26 mouse cellular contexts compared by ENCODE assay signal in the genomic region with DNA sequence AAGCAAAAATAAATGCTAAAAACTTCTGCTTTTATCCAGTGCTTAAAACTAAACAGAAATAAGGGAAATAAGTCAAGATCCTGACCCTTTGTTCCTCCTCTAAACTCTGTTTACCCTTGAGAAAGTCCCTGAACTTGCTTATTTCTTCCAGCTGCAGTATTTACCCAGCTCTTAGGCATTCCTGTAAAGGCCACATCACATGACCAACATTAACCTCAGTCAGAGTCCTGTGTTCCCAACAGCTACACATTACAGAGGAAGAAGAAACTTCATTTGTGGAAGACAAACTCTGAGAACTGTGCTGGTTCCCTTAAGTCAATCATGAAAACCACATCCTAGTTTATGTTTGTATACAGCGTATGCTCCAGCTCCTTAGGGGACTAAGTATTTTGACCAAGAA. TPM values are rescaled to one million over a fixed set of nuclear protein-coding genes. Genes with fewer than 3 reads are reported as not detected.
DNase-seq lines count a peak whose midpoint lies in the region; ATAC-seq and TF ChIP-seq lines count a peak whose summit lies in the region.
"Had no signal": no experiment of that assay in that cellular context is flagged by ENCODE, and none has a peak within 500 bp of the region (broad histone marks: within the 10 kb centered on the region; RNA-seq: fewer than 3 reads in every experiment).

No protein-coding gene starts in this region.

- no peak overlapping the region for H3K4me2 ChIP-seq in liver, postnatal 0 days (ENCODE audit: low read depth, low read length)
- H3K4me2 ChIP-seq in kidney, postnatal 0 days (ENCODE audit: low read length), result no peak overlapping the region
- H3K4me2 ChIP-seq: embryonic facial prominence, embryonic 13.5 days; heart, embryonic 13.5 days; hindbrain, embryonic 14.5 days; liver, embryonic 12.5 days; midbrain, embryonic 13.5 days; stomach, embryonic 15.5 days had no signal

- TF ChIP-seq EP300 in liver, postnatal 0 days (IDR thresholded peaks at IDR 0.05; ENCODE audit: low read depth), result no peak

- no peak overlapping the region for H3K9ac ChIP-seq in liver, postnatal 0 days (replicated peaks)
- no peak overlapping the region for H3K9ac ChIP-seq in kidney, postnatal 0 days (ENCODE audit: low read depth, low read length)
- H3K9ac ChIP-seq: embryonic facial prominence, embryonic 13.5 days; heart, embryonic 13.5 days; hindbrain, embryonic 14.5 days; liver, embryonic 12.5 days; midbrain, embryonic 13.5 days; stomach, embryonic 15.5 days had no signal

- H3K4me1 ChIP-seq in liver, postnatal 0 days (ENCODE audit: insufficient read depth), result no peaks in the 10 kb centered on the region
- H3K4me1 ChIP-seq in kidney, postnatal 0 days (replicated peaks; ENCODE audit: insufficient read depth, low read length), result no peaks in the 10 kb centered on the region
- H3K4me1 ChIP-seq in heart, embryonic 10.5 days, result no peaks in the 10 kb centered on the region
- H3K4me1 ChIP-seq: embryonic facial prominence, embryonic 13.5 days; heart, embryonic 13.5 days; liver, embryonic 12.5 days; midbrain, embryonic 13.5 days; stomach, embryonic 15.5 days had no signal

- WGBS in liver, postnatal 0 days (ENCODE audit: insufficient replicate concordance), result 65% methylated on average over 1 of the region's 1 CpGs
- WGBS in kidney, postnatal 0 days, result 55% methylated on average over 1 of the region's 1 CpGs
- WGBS in heart, embryonic 10.5 days, result 93% methylated on average over 1 of the region's 1 CpGs

- TF ChIP-seq CTCF in liver, postnatal 0 days (IDR thresholded peaks at IDR 0.05; ENCODE audit: low read depth), result no peak
- TF ChIP-seq CTCF in kidney, postnatal 0 days (IDR thresholded peaks at IDR 0.05; ENCODE audit: low read depth), result no peak

- H3K4me3 ChIP-seq in liver, postnatal 0 days (ENCODE audit: low read depth, low read length), result no peak overlapping the region
- no peak overlapping the region for H3K4me3 ChIP-seq in kidney, postnatal 0 days (replicated peaks; ENCODE audit: low read depth, low read length)
- H3K4me3 ChIP-seq in heart, embryonic 10.5 days, result no peak overlapping the region
- H3K4me3 ChIP-seq: embryonic facial prominence, embryonic 13.5 days; heart, adult 2 months; heart, embryonic 13.5 days; liver, embryonic 12.5 days; midbrain, embryonic 13.5 days; stomach, embryonic 15.5 days had no signal

- H3K36me3 ChIP-seq in liver, postnatal 0 days (replicated peaks; ENCODE audit: insufficient read depth, low read length), result no peaks in the 10 kb centered on the region
- H3K36me3 ChIP-seq in kidney, postnatal 0 days (ENCODE audit: insufficient read depth, low read length), result no peaks in the 10 kb centered on the region
- no peaks in the 10 kb centered on the region for H3K36me3 ChIP-seq in heart, embryonic 10.5 days
- H3K36me3 ChIP-seq: embryonic facial prominence, embryonic 13.5 days; G1E; heart, embryonic 13.5 days; liver, embryonic 12.5 days; midbrain, embryonic 13.5 days; stomach, embryonic 15.5 days had no signal

- DNase-seq in kidney, adult 11 months, result peak; percentile 23
- no peak for DNase-seq in kidney, postnatal 4 days
- DNase-seq in liver, postnatal 0 days, result no peak
- DNase-seq in liver, result no peak
- DNase-seq in forelimb bud, embryonic 11.5 days (ENCODE audit: low read depth, low spot score), result peak; percentile 1
- DNase-seq in kidney, postnatal 0 days (ENCODE audit: low spot score), result peak; percentile 56
- no peak for DNase-seq in embryo, embryonic 10 days (ENCODE audit: low spot score)
- DNase-seq in heart, embryonic 10.5 days (ENCODE audit: low spot score), result no peak
- DNase-seq: adrenal gland, postnatal 14 days; cerebellum, adult 11-12 months; cerebellum, adult 9-11 months; heart, adult 2 months; heart, postnatal 10 days; layer of hippocampus, adult 9-11 months had no signal

- H3K27me3 ChIP-seq in liver, postnatal 0 days (ENCODE audit: insufficient read depth, low read length), result no peaks in the 10 kb centered on the region
- H3K27me3 ChIP-seq in kidney, postnatal 0 days (ENCODE audit: insufficient read depth, low read length), result no peaks in the 10 kb centered on the region
- no peaks in the 10 kb centered on the region for H3K27me3 ChIP-seq in heart, embryonic 10.5 days (ENCODE audit: insufficient read depth, poor library complexity, severe bottlenecking)
- H3K27me3 ChIP-seq: embryonic facial prominence, embryonic 13.5 days; heart, embryonic 13.5 days; liver, embryonic 12.5 days; midbrain, embryonic 13.5 days; stomach, embryonic 15.5 days had no signal

- ATAC-seq in liver, postnatal 0 days, result peak; percentile 55; the same call in 1 of the 2 replicates
- ATAC-seq in kidney, postnatal 0 days (replicated peaks; ENCODE audit: low FRiP score, low read depth), result no peak
- ATAC-seq: forebrain, embryonic 16.5 days; liver, embryonic 12.5 days; midbrain, embryonic 13.5 days had no signal

- no peaks in the 10 kb centered on the region for H3K9me3 ChIP-seq in liver, postnatal 0 days (ENCODE audit: low read length)
- H3K9me3 ChIP-seq in kidney, postnatal 0 days (replicated peaks; ENCODE audit: low read length), result no peaks in the 10 kb centered on the region
- no peaks in the 10 kb centered on the region for H3K9me3 ChIP-seq in heart, embryonic 10.5 days
- H3K9me3 ChIP-seq: embryonic facial prominence, embryonic 13.5 days; G1E; heart, embryonic 13.5 days; liver, embryonic 12.5 days; midbrain, embryonic 13.5 days; stomach, embryonic 15.5 days had no signal

- H3K27ac ChIP-seq in liver, postnatal 0 days (ENCODE audit: low read depth), result no peak overlapping the region
- H3K27ac ChIP-seq in kidney, postnatal 0 days, result no peak overlapping the region
- H3K27ac ChIP-seq in heart, embryonic 10.5 days, result no peak overlapping the region
- H3K27ac ChIP-seq: embryonic facial prominence, embryonic 13.5 days; heart, adult 2 months; heart, embryonic 13.5 days; hindbrain, embryonic 14.5 days; liver, embryonic 12.5 days; macrophage; midbrain, embryonic 13.5 days; stomach, embryonic 15.5 days had no signal

RNA-seq across cellular contexts. Expression of a gene that starts 7.2 kb away (rescaled TPM):
- polyA plus RNA-seq in liver, postnatal 0 days (2015; fragmentation: Nextera tagmentation; extraction: Ambion mirVana), result 4.1 and 5.6 TPM in 2 replicates
- 0.10 and 0.11 TPM in 2 replicates for polyA plus RNA-seq in kidney, postnatal 0 days (2015; fragmentation: Nextera tagmentation; extraction: Ambion mirVana)
- polyA plus RNA-seq in heart, embryonic 10.5 days (2016; fragmentation: Nextera tagmentation; extraction: Ambion mirVana), result not detected in 2 replicates
- polyA plus RNA-seq: embryonic facial prominence, embryonic 13.5 days; forebrain, embryonic 11.5 days; forebrain, embryonic 16.5 days; G1E; heart, embryonic 13.5 days; hindbrain, embryonic 14.5 days; limb, embryonic 11.5 days; macrophage; midbrain, embryonic 13.5 days; neural tube, embryonic 14.5 days had no signal

Comparison
In these comparisons a context has a peak if more than half of its experiments do, and no peak if none do; other contexts are left out.
1. DNase-seq: peak in kidney, adult 11 months (single experiment), forelimb bud, embryonic 11.5 days (single experiment) and kidney, postnatal 0 days (single experiment); none in kidney, postnatal 4 days (0 of 2), liver, postnatal 0 days (single experiment), liver (single experiment), embryo, embryonic 10 days (single experiment) and heart, embryonic 10.5 days (single experiment).